Mouse (Mus musculus): ENCODE data around the gene Bean1.

The Bean1 gene

GRCm38 (mm10) chr8:104170118-104171049 is at the start of gene Bean1:
Gene Bean1, plus strand, starts transcription at chr8:104170442.
- no peak for DNase-seq (ENCODE audit: extremely low read depth, low read depth)

DNA sequence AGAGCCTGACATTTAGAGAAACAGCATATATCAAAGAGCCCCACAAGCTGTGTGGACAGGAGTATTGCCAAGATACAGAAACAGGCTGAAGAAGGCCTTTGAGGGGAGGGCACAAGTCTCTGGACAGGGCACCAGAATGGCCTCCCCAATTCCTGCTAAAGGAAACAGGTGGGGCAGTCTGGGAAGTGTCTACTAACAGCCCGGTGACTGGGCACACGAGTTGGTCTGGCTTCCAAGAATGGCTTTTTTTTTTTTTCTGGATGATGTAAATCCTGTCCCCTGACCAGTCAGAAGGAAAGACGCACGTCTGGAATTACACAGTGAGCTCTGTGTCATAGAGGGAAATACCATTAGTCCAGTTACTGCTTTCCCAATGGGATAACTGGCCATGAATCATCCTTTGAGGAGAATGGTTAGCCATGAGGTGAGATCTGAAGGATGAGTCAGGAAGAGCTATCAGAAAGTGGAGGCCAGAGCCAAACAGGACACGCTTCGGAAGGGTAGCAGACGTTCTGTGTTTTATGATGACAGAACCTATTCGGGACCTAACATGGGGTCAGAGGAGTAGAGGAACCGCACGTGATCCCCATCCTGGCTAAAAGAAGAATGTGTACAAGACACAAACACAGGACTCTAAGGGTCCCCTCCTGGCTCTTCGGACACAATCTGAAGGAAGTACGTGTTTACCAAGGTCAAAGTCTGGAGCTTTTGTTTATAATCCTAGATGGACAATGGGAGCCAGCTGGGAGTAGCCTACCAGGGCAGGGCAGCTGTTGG is 48.4 kb upstream of the Bean1 start:
- DNase-seq (ENCODE audit: extremely low read depth, low read depth): no peak

- DNase-seq (ENCODE audit: extremely low read depth, low read depth): no peak
These were observed 47.1 kb upstream of the Bean1 start for GRCm38 (mm10) chr8:104123080-104123657.

GRCm38 (mm10) chr8:104124534-104124933 is 45.7 kb upstream of the Bean1 start:
- no peak for DNase-seq (ENCODE audit: extremely low read depth, low read depth)

GRCm38 (mm10) chr8:104127160-104127883 is 42.9 kb upstream of the Bean1 start:
- no peak for DNase-seq (ENCODE audit: extremely low read depth, low read depth)

- no peak for DNase-seq (ENCODE audit: extremely low read depth, low read depth)
These were observed 39.3 kb upstream of the Bean1 start for GRCm38 (mm10) chr8:104130916-104131315.

- no peak for DNase-seq (ENCODE audit: extremely low read depth, low read depth)
These were observed 38.7 kb upstream of the Bean1 start for GRCm38 (mm10) chr8:104131414-104131975.

DNA sequence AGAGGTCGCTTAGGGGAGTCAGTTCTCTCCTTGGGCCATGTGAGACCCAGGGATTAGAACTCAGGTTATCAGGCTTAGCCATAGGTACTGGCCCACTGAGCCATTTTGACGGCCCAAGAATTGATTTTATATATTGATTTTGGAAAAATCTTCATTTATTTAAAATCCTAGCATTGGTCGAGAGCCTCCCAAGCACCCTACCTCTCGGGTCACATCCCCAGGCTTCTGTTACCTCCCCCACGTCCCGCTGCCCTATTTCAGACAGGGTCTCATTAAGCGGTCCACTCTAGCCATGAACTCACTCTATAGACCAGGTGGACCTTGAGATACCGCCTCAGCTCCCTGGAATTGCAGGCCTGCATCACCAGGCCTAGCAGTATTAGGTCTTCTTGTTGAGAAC is 35.7 kb upstream of the Bean1 start:
- no peak for DNase-seq (ENCODE audit: extremely low read depth, low read depth)

DNA sequence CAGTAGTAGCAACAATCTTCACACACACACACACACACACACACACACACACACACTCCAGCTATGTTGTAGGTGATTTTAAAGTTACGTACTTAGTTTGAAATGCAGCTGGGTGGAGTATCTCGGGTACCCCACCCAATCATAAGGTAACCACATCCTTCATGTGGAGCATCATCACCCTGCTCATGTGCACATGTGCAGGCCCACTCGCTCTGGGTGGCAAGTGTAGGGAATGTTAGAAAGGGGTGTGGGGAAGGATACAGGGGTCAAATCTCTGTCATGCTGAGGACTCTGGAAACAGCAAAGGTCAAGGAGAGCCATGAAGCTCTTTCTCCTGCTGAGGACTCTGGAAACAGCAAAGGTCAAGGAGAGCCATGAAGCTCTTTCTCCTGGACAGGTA is 34.0 kb upstream of the Bean1 start:
- no peak for DNase-seq (ENCODE audit: extremely low read depth, low read depth)

DNA sequence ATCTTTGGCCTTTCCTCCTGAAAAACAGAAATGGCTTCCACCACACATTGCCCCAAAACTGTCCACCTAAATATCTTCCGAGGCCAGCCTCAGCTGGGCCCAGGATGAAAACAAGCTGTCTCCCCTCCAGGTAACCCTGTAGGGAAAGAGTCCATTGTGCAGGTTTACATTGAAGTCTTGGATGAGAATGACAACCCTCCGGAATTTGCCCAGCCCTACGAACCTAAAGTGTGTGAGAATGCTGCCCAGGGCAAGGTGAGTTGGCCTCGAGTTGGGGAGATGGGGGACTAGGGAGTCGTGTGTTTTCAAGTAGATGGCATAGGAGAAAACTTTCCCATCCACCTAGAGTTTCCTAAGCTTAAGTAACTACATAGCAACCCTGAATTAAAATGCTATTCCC is 32.6 kb upstream of the Bean1 start:
- no peak for DNase-seq (ENCODE audit: extremely low read depth, low read depth)

- DNase-seq (ENCODE audit: extremely low read depth, low read depth): no peak
These were observed 29.6 kb upstream of the Bean1 start for GRCm38 (mm10) chr8:104140611-104141010.

DNA sequence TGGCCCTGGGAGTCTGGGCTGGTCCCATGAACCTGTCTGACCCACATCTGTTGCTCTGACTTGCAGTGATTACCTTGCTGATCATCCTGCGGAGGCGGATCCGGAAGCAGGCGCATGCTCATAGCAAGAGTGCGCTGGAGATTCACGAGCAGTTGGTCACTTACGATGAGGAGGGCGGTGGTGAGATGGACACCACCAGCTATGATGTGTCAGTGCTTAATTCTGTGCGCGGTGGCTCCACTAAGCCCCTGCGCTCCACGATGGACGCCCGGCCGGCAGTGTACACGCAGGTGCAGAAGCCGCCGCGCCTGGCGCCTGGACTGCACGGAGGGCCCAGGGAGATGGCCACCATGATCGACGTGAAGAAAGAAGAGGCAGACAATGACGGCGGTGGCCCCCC is 27.8 kb upstream of the Bean1 start:
- DNase-seq (ENCODE audit: extremely low read depth, low read depth): no peak

DNA sequence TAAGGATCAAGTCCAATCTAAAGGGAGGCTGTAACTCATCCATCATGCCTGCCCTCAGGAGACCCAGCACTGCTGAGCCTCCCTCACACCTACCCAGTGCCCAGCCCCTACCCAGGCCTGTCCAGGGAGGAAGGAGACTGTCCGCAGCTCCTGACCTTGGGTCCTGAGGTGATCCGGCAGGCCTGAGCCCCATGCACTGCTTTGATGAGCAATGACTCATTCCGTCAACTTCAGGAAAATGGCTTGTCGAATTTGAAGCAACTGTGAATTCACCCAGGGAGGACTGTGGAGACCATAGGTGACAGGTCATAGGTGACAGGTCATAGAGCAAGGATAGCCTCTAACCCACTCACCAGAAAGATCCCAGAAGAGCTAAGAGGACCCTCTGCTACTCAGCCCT is 26.9 kb upstream of the Bean1 start:
- DNase-seq (ENCODE audit: extremely low read depth, low read depth): no peak

- no peak for DNase-seq (ENCODE audit: extremely low read depth, low read depth)
These were observed 25.6 kb upstream of the Bean1 start for GRCm38 (mm10) chr8:104144434-104145216.

GRCm38 (mm10) chr8:104145981-104146689 is 24.1 kb upstream of the Bean1 start:
- DNase-seq (ENCODE audit: extremely low read depth, low read depth): peak; percentile 18

GRCm38 (mm10) chr8:104146717-104147494 is 23.3 kb upstream of the Bean1 start:
- no peak for DNase-seq (ENCODE audit: extremely low read depth, low read depth)

GRCm38 (mm10) chr8:104147947-104148346 is 22.3 kb upstream of the Bean1 start:
- DNase-seq (ENCODE audit: extremely low read depth, low read depth): no peak

- DNase-seq (ENCODE audit: extremely low read depth, low read depth): no peak
These were observed 9.5 kb upstream of the Bean1 start for GRCm38 (mm10) chr8:104160731-104161130.

GRCm38 (mm10) chr8:104169461-104169860 is 781 bp upstream of the Bean1 start:
- no peak for DNase-seq (ENCODE audit: extremely low read depth, low read depth)
